Mouse (Mus musculus) testis, adult 2 months (tissue): ENCODE data around the gene Haus7.

Experiments
- CTCF ChIP-seq: fragments of 200-500 bp; IDR thresholded peaks from 2 replicates; pipeline ENCODE4 v1.5.1; 2012; ENCODE audit warnings: low read depth, mild to moderate bottlenecking, inconsistent platforms, low read length, moderate library complexity; ENCODE audit not compliant: control insufficient read depth, insufficient read depth, insufficient replicate concordance
- POLR2A ChIP-seq: fragments of 200-500 bp; IDR thresholded peaks from 2 replicates; pipeline ENCODE4 v1.6.1; 2012; ENCODE audit warnings: low read depth, mild to moderate bottlenecking, inconsistent platforms, low read length, moderate library complexity; ENCODE audit not compliant: control insufficient read depth

DNA sequence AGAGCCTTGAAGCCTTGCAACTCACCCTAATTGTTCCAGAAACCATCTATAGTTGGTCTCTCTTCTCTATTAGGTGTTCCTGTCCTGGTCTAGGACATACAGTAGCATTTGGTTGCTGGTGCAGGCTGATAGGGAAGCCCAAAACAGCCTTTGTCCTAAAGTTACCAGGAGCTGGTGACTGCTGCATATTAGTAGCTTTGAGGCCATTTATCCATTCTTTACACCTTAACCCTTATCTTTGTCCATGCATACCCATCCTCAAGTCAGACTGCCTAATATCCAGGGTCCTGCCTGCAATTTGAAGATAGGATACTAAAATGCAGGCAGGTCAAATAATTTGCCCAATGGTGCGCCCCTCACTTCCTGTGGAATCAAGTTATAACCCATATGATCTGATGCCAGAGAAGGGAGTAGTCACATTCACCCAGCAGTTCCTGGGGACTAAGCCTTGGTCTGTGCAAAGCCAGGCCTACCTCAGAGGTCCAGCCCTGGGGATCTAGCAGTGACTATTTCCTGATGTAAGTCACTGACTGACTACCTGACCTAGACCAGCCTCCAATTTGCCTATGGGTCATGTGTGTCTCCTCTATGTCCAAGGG is 16.9 kb upstream of the Haus7 start:
- TF ChIP-seq POLR2A (no peak), CTCF (no peak)
